Mouse (Mus musculus): ENCODE measurements around the gene Rd3. TPM values are rescaled to one million over a fixed set of nuclear protein-coding genes. Genes with fewer than 3 reads are reported as not detected.

Gene Rd3
- total RNA-seq (2021), result under 1 TPM; 0.56 TPM

- DNase-seq, result peak; percentile 89
- intact Hi-C loops (cut with DNase I), result loop anchor here (5.0 kb wide), 1 partner anchor 100 kb away; no protein-coding TSS in a partner anchor
Measured at GRCm38 (mm10) chr1:191977187-191977586, at the start of gene Rd3. TSS of gene Rd3 (plus strand) at chr1:191977370.

- DNase-seq, result no peak
- intact Hi-C loops (cut with DNase I), result no loop called here
Measured at GRCm38 (mm10) chr1:191928345-191928744, 48.8 kb upstream of the Rd3 start.

GRCm38 (mm10) chr1:191929065-191929464, 48.1 kb upstream of the Rd3 start:
- intact Hi-C loops (cut with DNase I), result no loop called here
- DNase-seq, result no peak

- DNase-seq, result no peak
- intact Hi-C loops (cut with DNase I), result no loop called here
Measured at GRCm38 (mm10) chr1:191929897-191930524, 47.2 kb upstream of the Rd3 start.

- intact Hi-C loops (cut with DNase I), result no loop called here
Measured at GRCm38 (mm10) chr1:191930525-191931105, 46.6 kb upstream of the Rd3 start.

GRCm38 (mm10) chr1:191932286-191932985, 44.7 kb upstream of the Rd3 start:
- intact Hi-C loops (cut with DNase I), result no loop called here
- DNase-seq, result no peak

More at GRCm38 (mm10) chr1:191930525-191931105, 46.6 kb upstream of the Rd3 start:
- DNase-seq, result no peak

- intact Hi-C loops (cut with DNase I), result no loop called here
Measured at GRCm38 (mm10) chr1:191932986-191933632, 44.1 kb upstream of the Rd3 start.

GRCm38 (mm10) chr1:191943638-191944037, 33.5 kb upstream of the Rd3 start:
- intact Hi-C loops (cut with DNase I), result no loop called here

More at GRCm38 (mm10) chr1:191932986-191933632, 44.1 kb upstream of the Rd3 start:
- DNase-seq, result no peak

GRCm38 (mm10) chr1:191945341-191945740, 31.8 kb upstream of the Rd3 start:
- intact Hi-C loops (cut with DNase I), result no loop called here
- no peak for DNase-seq

More at GRCm38 (mm10) chr1:191943638-191944037, 33.5 kb upstream of the Rd3 start:
- no peak for DNase-seq

- intact Hi-C loops (cut with DNase I), result no loop called here
- DNase-seq, result no peak
Measured at GRCm38 (mm10) chr1:191945756-191946155, 31.4 kb upstream of the Rd3 start.

GRCm38 (mm10) chr1:191946261-191946660, 30.9 kb upstream of the Rd3 start:
- DNase-seq, result no peak

GRCm38 (mm10) chr1:191946835-191947234, 30.3 kb upstream of the Rd3 start:
- intact Hi-C loops (cut with DNase I), result no loop called here

More at GRCm38 (mm10) chr1:191946261-191946660, 30.9 kb upstream of the Rd3 start:
- intact Hi-C loops (cut with DNase I), result no loop called here

GRCm38 (mm10) chr1:191947796-191948195, 29.4 kb upstream of the Rd3 start:
- no peak for DNase-seq
- intact Hi-C loops (cut with DNase I), result no loop called here

More at GRCm38 (mm10) chr1:191946835-191947234, 30.3 kb upstream of the Rd3 start:
- no peak for DNase-seq

GRCm38 (mm10) chr1:191948600-191948999, 28.6 kb upstream of the Rd3 start:
- no peak for DNase-seq
- intact Hi-C loops (cut with DNase I), result no loop called here

- DNase-seq, result no peak
- intact Hi-C loops (cut with DNase I), result no loop called here
Measured at GRCm38 (mm10) chr1:191950611-191951010, 26.6 kb upstream of the Rd3 start.

- no peak for DNase-seq
- intact Hi-C loops (cut with DNase I), result no loop called here
Measured at GRCm38 (mm10) chr1:191952733-191953335, 24.3 kb upstream of the Rd3 start.

- no peak for DNase-seq
- intact Hi-C loops (cut with DNase I), result no loop called here
Measured at GRCm38 (mm10) chr1:191955101-191955500, 22.1 kb upstream of the Rd3 start.

- DNase-seq, result no peak
- intact Hi-C loops (cut with DNase I), result no loop called here
Measured at GRCm38 (mm10) chr1:191956261-191956660, 20.9 kb upstream of the Rd3 start.

- DNase-seq, result no peak
- intact Hi-C loops (cut with DNase I), result no loop called here
Measured at GRCm38 (mm10) chr1:191956871-191957270, 20.3 kb upstream of the Rd3 start.

- intact Hi-C loops (cut with DNase I), result no loop called here
Measured at GRCm38 (mm10) chr1:191957321-191957720, 19.8 kb upstream of the Rd3 start.

GRCm38 (mm10) chr1:191960946-191961345, 16.2 kb upstream of the Rd3 start:
- DNase-seq, result no peak
- intact Hi-C loops (cut with DNase I), result loop anchor here (5.0 kb wide), 1 partner anchor 124 kb away; no protein-coding TSS in a partner anchor

More at GRCm38 (mm10) chr1:191957321-191957720, 19.8 kb upstream of the Rd3 start:
- DNase-seq, result no peak
